8 mouse cellular contexts compared by ENCODE assay signal in genomic region chr3:89454401-89455177, GRCm38 (mm10). TPM values are rescaled to one million over a fixed set of nuclear protein-coding genes. Genes with fewer than 3 reads are reported as not detected.
DNase-seq lines count a peak whose midpoint lies in the region; ATAC-seq lines count a peak whose summit lies in the region.

Gene Pmvk (plus strand): TSS chr3:89454541.

- H3K4me3 ChIP-seq in intestine, embryonic 16.5 days (ENCODE audit: low read length), result no peak within 1 kb of the TSS
- H3K4me3 ChIP-seq in midbrain, embryonic 10.5 days, result no peak within 1 kb of the TSS

- H3K4me2 ChIP-seq in intestine, embryonic 16.5 days (ENCODE audit: low read depth, low read length), result no peak within 1 kb of the TSS

- peaks cover 16% of the 10 kb centered on the region for H3K4me1 ChIP-seq in intestine, embryonic 16.5 days (ENCODE audit: control insufficient read depth, insufficient read depth, low read length)
- H3K4me1 ChIP-seq in midbrain, embryonic 10.5 days, result peaks cover 40% of the 10 kb centered on the region

- DNase-seq in gastrocnemius, postnatal 4 days (ENCODE audit: low spot score in 2 of 2), result no peak
- DNase-seq in gastrocnemius, adult 8-10 months (ENCODE audit: low spot score in 2 of 2), result no peak
- no peak for DNase-seq in thymus, postnatal 0 days (ENCODE audit: low spot score)
- no peak for DNase-seq in thymus, postnatal 36 days
- no peak for DNase-seq in midbrain, embryonic 10.5 days (ENCODE audit: low spot score)
- no peak for DNase-seq in cerebellum, adult 9-11 months
- no peak for DNase-seq in kidney, postnatal 10 days

- no peaks in the 10 kb centered on the region for H3K36me3 ChIP-seq in intestine, embryonic 16.5 days (ENCODE audit: control insufficient read depth, insufficient read depth, low read length)
- H3K36me3 ChIP-seq in midbrain, embryonic 10.5 days, result peaks cover 2% of the 10 kb centered on the region; the same call in 1 of the 2 replicates

- no peaks in the 10 kb centered on the region for H3K27me3 ChIP-seq in intestine, embryonic 16.5 days (replicated peaks; ENCODE audit: control insufficient read depth, insufficient read depth, low read length)
- H3K27me3 ChIP-seq in midbrain, embryonic 10.5 days (ENCODE audit: low read depth, poor library complexity, severe bottlenecking), result no peaks in the 10 kb centered on the region

- H3K9ac ChIP-seq in intestine, embryonic 16.5 days (ENCODE audit: low read depth, low read length), result no peak within 1 kb of the TSS

- WGBS in intestine, embryonic 16.5 days, result 58% methylated on average over 10 of the region's 10 CpGs
- WGBS in midbrain, embryonic 10.5 days, result 60% methylated on average over 10 of the region's 10 CpGs

- ATAC-seq in intestine, embryonic 16.5 days, result no peak

- H3K27ac ChIP-seq in intestine, embryonic 16.5 days (ENCODE audit: low read length), result no peak within 1 kb of the TSS
- no peak within 1 kb of the TSS for H3K27ac ChIP-seq in midbrain, embryonic 10.5 days (replicated peaks)

- no peaks in the 10 kb centered on the region for H3K9me3 ChIP-seq in intestine, embryonic 16.5 days (ENCODE audit: control insufficient read depth, low read length)
- H3K9me3 ChIP-seq in midbrain, embryonic 10.5 days (replicated peaks), result no peaks in the 10 kb centered on the region

RNA-seq across cellular contexts. Expression of gene Pmvk, which starts in this region (rescaled TPM):
- total RNA-seq in gastrocnemius, postnatal 4 days (2021), result 10 to 100 TPM; 13.1 to 16.1 TPM
- 1 to 10 TPM; 4.8 to 8.6 (median 6.6) TPM for total RNA-seq in gastrocnemius, adult 8-10 months (2022)
- 39.3 and 40.3 TPM in 2 replicates for polyA plus RNA-seq in thymus, postnatal 0 days (2015; fragmentation: Nextera tagmentation; extraction: Ambion mirVana)
- polyA plus RNA-seq in intestine, embryonic 16.5 days (2015; fragmentation: Nextera tagmentation; extraction: Ambion mirVana), result 72.2 and 77.0 TPM in 2 replicates
- 79.0 and 79.2 TPM in 2 replicates for polyA plus RNA-seq in midbrain, embryonic 10.5 days (2016; fragmentation: Nextera tagmentation; extraction: Ambion mirVana)
